Mouse (Mus musculus) lung, embryonic 15.5 days (tissue): ENCODE measurements around the gene Kdf1. TPM values are rescaled to one million over a fixed set of nuclear protein-coding genes. Genes with fewer than 3 reads are reported as not detected.

ENCODE experiments used
- ATAC-seq: fragments of 200-750 bp; cut with Nextera tagmentation; 2 replicates; pipeline ENCODE4 v1.8.0; 2017; ENCODE audit warnings: moderate number of reproducible peaks, borderline replicate concordance; ENCODE audit not compliant: low FRiP score, low TSS enrichment; ENCODE audit errors: extremely low read depth
- H3K27ac ChIP-seq: fragments of 300-500 bp; sonication (generic); 2 replicates; pipeline ENCODE4 v1.5.1; 2015; ENCODE audit warnings: moderate library complexity, mild to moderate bottlenecking, inconsistent platforms
- H3K27me3 ChIP-seq: fragments of 300-500 bp; sonication (generic); 2 replicates; pipeline ENCODE4 v1.6.1; 2015; ENCODE audit warnings: inconsistent platforms
- H3K36me3 ChIP-seq: fragments of 300-500 bp; sonication (generic); 2 replicates; pipeline ENCODE4 v1.6.1; 2015; ENCODE audit warnings: inconsistent platforms
- H3K4me1 ChIP-seq: fragments of 300-500 bp; sonication (generic); 2 replicates; pipeline ENCODE4 v1.6.1; 2015; ENCODE audit warnings: inconsistent platforms
- H3K4me2 ChIP-seq: fragments of 300-500 bp; sonication (generic); 2 replicates; pipeline ENCODE4 v1.6.1; 2015; ENCODE audit warnings: inconsistent platforms, mild to moderate bottlenecking, moderate library complexity
- H3K4me3 ChIP-seq: fragments of 300-500 bp; sonication (generic); 2 replicates; pipeline ENCODE4 v1.5.1; 2015; ENCODE audit warnings: mild to moderate bottlenecking, inconsistent platforms
- H3K9ac ChIP-seq: fragments of 300-500 bp; sonication (generic); 2 replicates; pipeline ENCODE4 v1.6.1; 2015; ENCODE audit warnings: inconsistent platforms
- H3K9me3 ChIP-seq: fragments of 300-500 bp; sonication (generic); 2 replicates; pipeline ENCODE4 v1.6.1; 2016; ENCODE audit warnings: inconsistent platforms
- WGBS: fragments of 180-500 bp; shearing (Covaris S2); methylation state at CpG from one replicate; pipeline ENCODE4 v1.1.7; 2015; 5-methylcytosine and 5-hydroxymethylcytosine counted together
- polyA plus RNA-seq: library from polyadenylated mRNA; unstranded; fragments of >200 nt; fragmentation: Nextera tagmentation; extraction: Ambion mirVana; gene quantifications from 2 replicates; pipeline ENCODE4 v1.2.1, GENCODE M21; 2015

The Kdf1 gene
- polyA plus RNA-seq, 1 experiment from 2014 or later = 29.7 TPM

GRCm38 (mm10) chr4:133527788-133528187, 9.0 kb downstream of the Kdf1 start:
- Histone ChIP-seq H3K27ac (no peak overlapping the region), H3K36me3 (peaks cover 42% of the 10 kb centered on the region), H3K27me3 (no peaks in the 10 kb centered on the region), H3K9me3 (no peaks in the 10 kb centered on the region), H3K9ac (no peak overlapping the region), H3K4me2 (no peak overlapping the region), H3K4me3 (no peak overlapping the region), H3K4me1 (no peaks in the 10 kb centered on the region)
- 66% methylated on average over 16 of the region's 16 CpGs for WGBS
- no peak for ATAC-seq

GRCm38 (mm10) chr4:133532777-133533176, 14.0 kb downstream of the Kdf1 start:
- Histone ChIP-seq H3K36me3 (peaks cover 83% of the 10 kb centered on the region), H3K4me1 (no peaks in the 10 kb centered on the region), H3K4me2 (no peak overlapping the region), H3K27ac (no peak overlapping the region), H3K27me3 (no peaks in the 10 kb centered on the region), H3K9me3 (no peaks in the 10 kb centered on the region), H3K9ac (no peak overlapping the region), H3K4me3 (no peak overlapping the region)
- ATAC-seq = no peak
- 83% methylated on average over 3 of the region's 3 CpGs for WGBS

GRCm38 (mm10) chr4:133536081-133536480, 17.3 kb downstream of the Kdf1 start:
- H3K9ac ChIP-seq = no peak overlapping the region
- H3K36me3 ChIP-seq = peaks cover 82% of the 10 kb centered on the region
- no peak overlapping the region for H3K4me3 ChIP-seq
- ATAC-seq = no peak
- H3K27ac ChIP-seq = no peak overlapping the region
- no peak overlapping the region for H3K4me2 ChIP-seq
- H3K27me3 ChIP-seq = no peaks in the 10 kb centered on the region
- 86% methylated on average over 3 of the region's 3 CpGs for WGBS
- no peaks in the 10 kb centered on the region for H3K4me1 ChIP-seq
- H3K9me3 ChIP-seq = no peaks in the 10 kb centered on the region

- WGBS = 93% methylated on average over 5 of the region's 5 CpGs
- H3K4me2 ChIP-seq = no peak overlapping the region
Measured at GRCm38 (mm10) chr4:133536652-133537051, 17.9 kb downstream of the Kdf1 start.

GRCm38 (mm10) chr4:133545272-133546231, 26.8 kb downstream of the Kdf1 start, which contains the start of gene Nudc:
Gene Nudc, minus strand, starts transcription at chr4:133545996.
- peak; percentile 96 for ATAC-seq
- no peaks in the 10 kb centered on the region; the same call in 1 of the 2 replicates for H3K9me3 ChIP-seq
- H3K4me2 ChIP-seq = peak within 1 kb of the TSS; percentile 74
- peaks cover 18% of the 10 kb centered on the region for H3K4me1 ChIP-seq
- peaks cover 10% of the 10 kb centered on the region; the same call in 1 of the 2 replicates for H3K36me3 ChIP-seq
- H3K9ac ChIP-seq = peak within 1 kb of the TSS; percentile 91
- under 1% methylated on average over 74 of the region's 77 CpGs for WGBS
- H3K27me3 ChIP-seq = no peaks in the 10 kb centered on the region
- peak within 1 kb of the TSS; percentile 82 for H3K27ac ChIP-seq
- peak within 1 kb of the TSS; percentile 100 for H3K4me3 ChIP-seq

More at GRCm38 (mm10) chr4:133536652-133537051, 17.9 kb downstream of the Kdf1 start:
- H3K4me1 ChIP-seq = no peaks in the 10 kb centered on the region
- no peaks in the 10 kb centered on the region for H3K9me3 ChIP-seq
- H3K9ac ChIP-seq = no peak overlapping the region
- H3K27me3 ChIP-seq = no peaks in the 10 kb centered on the region
- H3K36me3 ChIP-seq = peaks cover 81% of the 10 kb centered on the region
- no peak overlapping the region for H3K4me3 ChIP-seq
- no peak for ATAC-seq
- H3K27ac ChIP-seq = no peak overlapping the region

GRCm38 (mm10) chr4:133552029-133552428, 33.3 kb downstream of the Kdf1 start:
- H3K27me3 ChIP-seq = peaks cover 5% of the 10 kb centered on the region; the same call in 1 of the 2 replicates
- no peak overlapping the region for H3K4me2 ChIP-seq
- H3K9ac ChIP-seq = no peak overlapping the region
- no peak for ATAC-seq
- H3K36me3 ChIP-seq = no peaks in the 10 kb centered on the region
- no peaks in the 10 kb centered on the region for H3K4me1 ChIP-seq
- no peak overlapping the region for H3K27ac ChIP-seq
- H3K4me3 ChIP-seq = no peak overlapping the region
- 100% methylated on average over 1 of the region's 1 CpGs for WGBS
- no peaks in the 10 kb centered on the region; the same call in 1 of the 2 replicates for H3K9me3 ChIP-seq

GRCm38 (mm10) chr4:133552768-133553447, 34.1 kb downstream of the Kdf1 start, which contains the start of gene Nr0b2:
Gene Nr0b2, plus strand, starts transcription at chr4:133553376.
- H3K4me3 ChIP-seq = no peak within 1 kb of the TSS

GRCm38 (mm10) chr4:133553448-133554330, 34.9 kb downstream of the Kdf1 start:
- no peak for ATAC-seq
- 61% methylated on average over 19 of the region's 19 CpGs for whole genome bisulfite sequencing
- Histone ChIP-seq H3K4me2 (no peak overlapping the region), H3K4me1 (no peaks in the 10 kb centered on the region), H3K27ac (no peak overlapping the region), H3K27me3 (peaks cover 5% of the 10 kb centered on the region; the same call in 1 of the 2 replicates), H3K4me3 (no peak overlapping the region), H3K9ac (no peak overlapping the region), H3K36me3 (no peaks in the 10 kb centered on the region), H3K9me3 (no peaks in the 10 kb centered on the region)

More at GRCm38 (mm10) chr4:133552768-133553447, 34.1 kb downstream of the Kdf1 start, which contains the start of gene Nr0b2:
- no peaks in the 10 kb centered on the region for H3K36me3 ChIP-seq
- 0 out of 2 replicates have a peak, but pooled peaks have one; percentile 23 for ATAC-seq
- no peak within 1 kb of the TSS for H3K27ac ChIP-seq
- WGBS = 51% methylated on average over 10 of the region's 10 CpGs
- no peak within 1 kb of the TSS for H3K9ac ChIP-seq
- H3K27me3 ChIP-seq = peaks cover 5% of the 10 kb centered on the region; the same call in 1 of the 2 replicates
- H3K4me2 ChIP-seq = no peak within 1 kb of the TSS
- H3K9me3 ChIP-seq = no peaks in the 10 kb centered on the region; the same call in 1 of the 2 replicates
- H3K4me1 ChIP-seq = no peaks in the 10 kb centered on the region

GRCm38 (mm10) chr4:133557041-133557717, 38.4 kb downstream of the Kdf1 start:
- no peaks in the 10 kb centered on the region for H3K4me1 ChIP-seq
- no peak overlapping the region for H3K4me3 ChIP-seq
- H3K4me2 ChIP-seq = no peak overlapping the region
- H3K9ac ChIP-seq = no peak overlapping the region
- 0 out of 2 replicates have a peak, but pooled peaks have one; percentile 42 for ATAC-seq
- WGBS = 19% methylated on average over 10 of the region's 10 CpGs
- no peaks in the 10 kb centered on the region for H3K36me3 ChIP-seq
- H3K27me3 ChIP-seq = peaks cover 5% of the 10 kb centered on the region; the same call in 1 of the 2 replicates
- H3K27ac ChIP-seq = no peak overlapping the region
- no peaks in the 10 kb centered on the region for H3K9me3 ChIP-seq

- no peaks in the 10 kb centered on the region for H3K9me3 ChIP-seq
- H3K27me3 ChIP-seq = peaks cover 5% of the 10 kb centered on the region; the same call in 1 of the 2 replicates
- no peak overlapping the region for H3K9ac ChIP-seq
- H3K27ac ChIP-seq = no peak overlapping the region
- H3K4me1 ChIP-seq = no peaks in the 10 kb centered on the region
- 67% methylated on average over 4 of the region's 4 CpGs for WGBS
- no peak overlapping the region for H3K4me3 ChIP-seq
- ATAC-seq = no peak
- H3K36me3 ChIP-seq = no peaks in the 10 kb centered on the region
- no peak overlapping the region for H3K4me2 ChIP-seq
Measured at GRCm38 (mm10) chr4:133559846-133560245, 41.1 kb downstream of the Kdf1 start.
